Mouse (Mus musculus) liver, embryonic 14.5 days (tissue): Measurements from ENCODE around the gene Cpne6. TPM values are rescaled to one million over a fixed set of nuclear protein-coding genes. Genes with fewer than 3 reads are reported as not detected.

Experiments used
- ATAC-seq: fragments of 200-750 bp; cut with Nextera tagmentation; 2 replicates; pipeline ENCODE4 v1.8.0; 2017; ENCODE audit warnings: moderate number of reproducible peaks, mild to moderate bottlenecking, moderate library complexity; ENCODE audit not compliant: insufficient read depth
- DNase-seq, 3 experiments: peaks; one replicate each; pipeline ENCODE4 v3.0.0-alpha.2; 2012 to 2013; ENCODE audit warnings: low read depth in 3 of 3, low spot score in 3 of 3
- H3K27ac ChIP-seq: fragments of 300-500 bp; sonication (generic); 2 replicates; pipeline ENCODE4 v1.5.1; 2014; ENCODE audit warnings: moderate library complexity, mild to moderate bottlenecking, control low read depth, inconsistent platforms
- H3K27me3 ChIP-seq: fragments of 300-500 bp; sonication (generic); 2 replicates; pipeline ENCODE4 v1.6.1; 2014; ENCODE audit warnings: mild to moderate bottlenecking, low read length, moderate library complexity; ENCODE audit not compliant: control insufficient read depth, insufficient read depth
- H3K36me3 ChIP-seq: fragments of 300-500 bp; sonication (generic); replicated peaks from 2 replicates; pipeline ENCODE4 v1.6.1; 2014; ENCODE audit warnings: low read depth; ENCODE audit not compliant: control insufficient read depth, insufficient read depth
- H3K4me1 ChIP-seq, 2 experiments: fragments of 200-500 bp in 1 of 2; fragments of 300-500 bp in 1 of 2; sonication (generic) in 1 of 2; replicated peaks; 2 replicates each; pipeline ENCODE4 v1.6.1; 2012 to 2014; ENCODE audit warnings: antibody characterized with exemption in 1 of 2, inconsistent platforms in 1 of 2, low read length in 1 of 2; ENCODE audit not compliant: control insufficient read depth in 2 of 2, insufficient read depth in 2 of 2
- H3K4me2 ChIP-seq: fragments of 300-500 bp; sonication (generic); 2 replicates; pipeline ENCODE4 v1.6.1; 2014; ENCODE audit warnings: low read depth, mild to moderate bottlenecking, control low read depth, moderate library complexity
- H3K4me3 ChIP-seq, 2 experiments: fragments of 200-500 bp in 1 of 2; fragments of 300-500 bp in 1 of 2; sonication (generic) in 1 of 2; 2 replicates each; pipeline ENCODE4 v1.5.1; 2012 to 2014; ENCODE audit warnings: low read depth in 2 of 2, low read length in 2 of 2, mild to moderate bottlenecking in 2 of 2, control low read depth in 1 of 2, inconsistent platforms in 1 of 2, moderate library complexity in 1 of 2; ENCODE audit not compliant: insufficient read depth in 1 of 2
- H3K9ac ChIP-seq: fragments of 300-500 bp; sonication (generic); replicated peaks from 2 replicates; pipeline ENCODE4 v1.6.1; 2014; ENCODE audit warnings: mild to moderate bottlenecking, control low read depth, moderate library complexity
- H3K9me3 ChIP-seq: fragments of 300-500 bp; sonication (generic); 2 replicates; pipeline ENCODE4 v1.6.1; 2016; ENCODE audit warnings: low read length, mixed read lengths; ENCODE audit not compliant: control insufficient read depth
- CTCF ChIP-seq: IDR thresholded peaks from 2 replicates; pipeline ENCODE4 v1.5.1; 2016; ENCODE audit warnings: antibody characterized with exemption, low read depth, control low read depth
- EP300 ChIP-seq: IDR thresholded peaks from 2 replicates; pipeline ENCODE4 v1.6.1; 2016; ENCODE audit warnings: antibody characterized with exemption, low read depth
- WGBS: fragments of 180-500 bp; shearing (Covaris S2); extraction: QIAGEN DNeasy Blood & Tissue Kit; methylation state at CpG from one replicate; pipeline ENCODE4 v1.1.7; 2014; ENCODE audit not compliant: insufficient replicate concordance; 5-methylcytosine and 5-hydroxymethylcytosine counted together
- polyA plus RNA-seq, 2 experiments: library from polyadenylated mRNA; depleted of rRNA in 1 of 2; stranded (reverse) in 1 of 2; unstranded in 1 of 2; fragments of >200 nt; fragmentation: Nextera tagmentation in 1 of 2; extraction: Ambion mirVana in 1 of 2; gene quantifications; 2 replicates each; pipeline versions ENCODE4 v1.2.1 to v1.2.3; 2012 to 2014

The Cpne6 gene
- polyA plus RNA-seq, 2 experiments: 0.06 TPM; not detected in 1

- no peak overlapping the region for H3K4me2 ChIP-seq
- H3K27ac ChIP-seq: no peak overlapping the region
- no peaks in the 10 kb centered on the region for H3K36me3 ChIP-seq
- 64% methylated on average over 20 of the region's 20 CpGs for WGBS
- no peak for TF ChIP-seq EP300
- no peak for TF ChIP-seq CTCF
- no peak overlapping the region for H3K4me3 ChIP-seq
- H3K27me3 ChIP-seq: no peaks in the 10 kb centered on the region
- no peaks in the 10 kb centered on the region for H3K9me3 ChIP-seq
- H3K9ac ChIP-seq: no peak overlapping the region
- DNase-seq (no peak), ATAC-seq (no peak)
- peaks cover 6 to 10% of the 10 kb centered on the region in 2 experiments; a peak in 3 of 4 replicates for H3K4me1 ChIP-seq
Measured at GRCm38 (mm10) chr14:55495509-55496240, 14.6 kb upstream of the Cpne6 start.

GRCm38 (mm10) chr14:55496761-55497448 is 13.3 kb upstream of the Cpne6 start:
- WGBS: 65% methylated on average over 16 of the region's 16 CpGs
- ATAC-seq: peak; percentile 7; the same call in 1 of the 2 replicates
- no peak for DNase-seq

GRCm38 (mm10) chr14:55497449-55497821 is 12.8 kb upstream of the Cpne6 start:
- no peak overlapping the region for H3K4me3 ChIP-seq
- WGBS: 30% methylated on average over 6 of the region's 6 CpGs
- no peak overlapping the region for H3K9ac ChIP-seq
- H3K27me3 ChIP-seq: no peaks in the 10 kb centered on the region
- DNase-seq: peak; percentile 51 to 64 (median 59)
- H3K36me3 ChIP-seq: no peaks in the 10 kb centered on the region
- H3K4me1 ChIP-seq: peaks cover 0 to 2% of the 10 kb centered on the region in 2 experiments; a peak in 2 of 4 replicates
- no peak overlapping the region for H3K4me2 ChIP-seq
- no peaks in the 10 kb centered on the region for H3K9me3 ChIP-seq
- H3K27ac ChIP-seq: no peak overlapping the region
- ATAC-seq: peak; percentile 24
- no peak for TF ChIP-seq EP300
- TF ChIP-seq CTCF: peak; percentile 99

More at GRCm38 (mm10) chr14:55496761-55497448, 13.3 kb upstream of the Cpne6 start:
- Histone ChIP-seq H3K9ac (no peak overlapping the region), H3K4me2 (no peak overlapping the region), H3K27ac (no peak overlapping the region), H3K4me3 (no peak overlapping the region), H3K27me3 (no peaks in the 10 kb centered on the region), H3K4me1 (peaks cover 3 to 7% of the 10 kb centered on the region in 2 experiments; a peak in 3 of 4 replicates), H3K9me3 (no peaks in the 10 kb centered on the region), H3K36me3 (no peaks in the 10 kb centered on the region)
- TF ChIP-seq CTCF (no peak), EP300 (no peak)

GRCm38 (mm10) chr14:55505612-55506011 is 4.6 kb upstream of the Cpne6 start:
- no peaks in the 10 kb centered on the region for H3K4me1 ChIP-seq
- no peak overlapping the region for H3K4me3 ChIP-seq
- WGBS: 79% methylated on average over 9 of the region's 9 CpGs
- no peak overlapping the region for H3K9ac ChIP-seq
- H3K27me3 ChIP-seq: no peaks in the 10 kb centered on the region
- no peaks in the 10 kb centered on the region for H3K9me3 ChIP-seq
- no peak for ATAC-seq
- no peak overlapping the region for H3K27ac ChIP-seq
- no peak for TF ChIP-seq EP300
- no peak for TF ChIP-seq CTCF
- H3K36me3 ChIP-seq: no peaks in the 10 kb centered on the region
- no peak overlapping the region for H3K4me2 ChIP-seq
- DNase-seq: no peak

GRCm38 (mm10) chr14:55507801-55508200 is 2.4 kb upstream of the Cpne6 start:
- TF ChIP-seq EP300 (no peak), CTCF (no peak)
- H3K27ac ChIP-seq: no peak overlapping the region
- 46% methylated on average over 7 of the region's 7 CpGs for WGBS
- H3K9me3 ChIP-seq: no peaks in the 10 kb centered on the region
- H3K9ac ChIP-seq: no peak overlapping the region
- no peaks in the 10 kb centered on the region for H3K36me3 ChIP-seq
- H3K4me2 ChIP-seq: no peak overlapping the region
- H3K4me3 ChIP-seq: no peak overlapping the region
- no peaks in the 10 kb centered on the region for H3K4me1 ChIP-seq
- peaks cover 11% of the 10 kb centered on the region for H3K27me3 ChIP-seq
- no peak for ATAC-seq
- no peak for DNase-seq
